Mouse (Mus musculus): ENCODE measurements around the gene B4galt7. TPM values are rescaled to one million over a fixed set of nuclear protein-coding genes. Genes with fewer than 3 reads are reported as not detected.
"Not testable (repeated sequence)": the region's sequence is repeated elsewhere in the genome, so short reads cannot be mapped to it uniquely, and the experiment has no call there.

Gene B4galt7
- polyA plus RNA-seq, 1 experiment from 2014 or later, result 22.0 TPM

- Histone ChIP-seq H3K4me2 (ENCODE audit: low read depth) (peak overlapping the region; percentile 96), H3K4me3 (ENCODE audit: low read depth, low read length) (peak overlapping the region; percentile 96), H3K9me3 (ENCODE audit: control insufficient read depth, low read length) (no peaks in the 10 kb centered on the region), H3K36me3 (ENCODE audit: control insufficient read depth, insufficient read depth, low read length) (peaks cover 2% of the 10 kb centered on the region; the same call in 1 of the 2 replicates), H3K4me1 (ENCODE audit: control insufficient read depth, insufficient read depth, low read length) (peaks cover 11% of the 10 kb centered on the region), H3K27me3 (ENCODE audit: control insufficient read depth, insufficient read depth, low read length) (no peaks in the 10 kb centered on the region), H3K27ac (ENCODE audit: low read depth, low read length) (peak overlapping the region; percentile 88), H3K9ac (ENCODE audit: low read length) (peak overlapping the region; percentile 97)
- 0% methylated on average over 40 of the region's 47 CpGs for WGBS
- peak; percentile 41 for DNase-seq (ENCODE audit: low spot score)
- ATAC-seq (ENCODE audit: insufficient read depth, low FRiP score, low TSS enrichment), result peak; percentile 74
Observed at GRCm38 (mm10) chr13:55570286-55570973, 29.3 kb upstream of the B4galt7 start.

- DNase-seq (ENCODE audit: low spot score) (peak; percentile 94), ATAC-seq (ENCODE audit: insufficient read depth, low FRiP score, low TSS enrichment) (peak; percentile 86)
- Histone ChIP-seq H3K4me2 (ENCODE audit: low read depth) (peak within 1 kb of the TSS; percentile 96), H3K27me3 (ENCODE audit: control insufficient read depth, insufficient read depth, low read length) (no peaks in the 10 kb centered on the region), H3K9me3 (ENCODE audit: control insufficient read depth, low read length) (no peaks in the 10 kb centered on the region), H3K4me1 (ENCODE audit: control insufficient read depth, insufficient read depth, low read length) (peaks cover 11% of the 10 kb centered on the region), H3K27ac (ENCODE audit: low read depth, low read length) (peak within 1 kb of the TSS; percentile 88), H3K4me3 (ENCODE audit: low read depth, low read length) (peak within 1 kb of the TSS; percentile 96), H3K9ac (ENCODE audit: low read length) (peak within 1 kb of the TSS; percentile 97), H3K36me3 (ENCODE audit: control insufficient read depth, insufficient read depth, low read length) (peaks cover 2% of the 10 kb centered on the region; the same call in 1 of the 2 replicates)
- 3% methylated on average over 32 of the region's 47 CpGs for WGBS
Observed at GRCm38 (mm10) chr13:55571027-55571751, 28.5 kb upstream of the B4galt7 start, which contains the start of gene Fam193b. TSS of gene Fam193b (minus strand) at chr13:55571120.

DNA sequence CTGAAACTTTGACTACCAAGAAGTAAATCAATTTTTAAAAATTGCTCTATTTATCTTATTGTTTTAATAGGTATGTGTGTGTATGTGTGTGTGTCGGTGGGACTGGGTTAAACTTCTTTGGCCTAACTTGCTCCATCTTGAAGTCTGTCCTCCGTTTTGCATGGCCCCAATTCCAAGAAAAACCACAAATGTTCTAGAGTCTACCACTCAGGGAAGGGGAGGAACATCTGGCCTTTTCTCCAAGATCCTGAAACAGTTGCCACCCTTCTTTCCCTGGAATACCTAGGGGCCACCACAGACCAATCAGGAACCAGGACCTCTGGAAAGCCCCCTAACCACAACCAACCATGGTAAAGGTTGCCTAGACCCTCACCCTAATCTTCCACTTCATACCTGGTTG is 27.7 kb upstream of the B4galt7 start:
- Histone ChIP-seq H3K27ac (ENCODE audit: low read depth, low read length) (no peak overlapping the region), H3K9ac (ENCODE audit: low read length) (no peak overlapping the region), H3K36me3 (ENCODE audit: control insufficient read depth, insufficient read depth, low read length) (no peaks in the 10 kb centered on the region), H3K27me3 (ENCODE audit: control insufficient read depth, insufficient read depth, low read length) (no peaks in the 10 kb centered on the region), H3K9me3 (ENCODE audit: control insufficient read depth, low read length) (no peaks in the 10 kb centered on the region), H3K4me3 (ENCODE audit: low read depth, low read length) (no peak overlapping the region), H3K4me2 (ENCODE audit: low read depth) (no peak overlapping the region), H3K4me1 (ENCODE audit: control insufficient read depth, insufficient read depth, low read length) (peaks cover 11% of the 10 kb centered on the region)
- 82% methylated on average over 2 of the region's 2 CpGs for WGBS
- no peak for DNase-seq (ENCODE audit: low spot score)
- ATAC-seq (ENCODE audit: insufficient read depth, low FRiP score, low TSS enrichment), result no peak

GRCm38 (mm10) chr13:55573432-55573831 is 26.3 kb upstream of the B4galt7 start, which contains the start of gene Tmed9:
TSS of gene Tmed9 (plus strand) at chr13:55573732.
- 95% methylated on average over 2 of the region's 2 CpGs for WGBS
- H3K4me1 ChIP-seq (ENCODE audit: control insufficient read depth, insufficient read depth, low read length), result peaks cover 10% of the 10 kb centered on the region
- H3K4me2 ChIP-seq (ENCODE audit: low read depth), result no peak within 1 kb of the TSS
- H3K9ac ChIP-seq (ENCODE audit: low read length), result no peak within 1 kb of the TSS
- H3K27ac ChIP-seq (ENCODE audit: low read depth, low read length), result no peak within 1 kb of the TSS
- no peak within 1 kb of the TSS for H3K4me3 ChIP-seq (ENCODE audit: low read depth, low read length)
- H3K36me3 ChIP-seq (ENCODE audit: control insufficient read depth, insufficient read depth, low read length), result no peaks in the 10 kb centered on the region
- H3K27me3 ChIP-seq (ENCODE audit: control insufficient read depth, insufficient read depth, low read length), result no peaks in the 10 kb centered on the region
- ATAC-seq (ENCODE audit: insufficient read depth, low FRiP score, low TSS enrichment) (no peak), DNase-seq (ENCODE audit: low spot score) (no peak)
- H3K9me3 ChIP-seq (ENCODE audit: control insufficient read depth, low read length), result no peaks in the 10 kb centered on the region; the same call in 1 of the 2 replicates

GRCm38 (mm10) chr13:55574321-55574720 is 25.4 kb upstream of the B4galt7 start:
- WGBS, result 80% methylated on average over 5 of the region's 5 CpGs
- DNase-seq (ENCODE audit: low spot score), result no peak

GRCm38 (mm10) chr13:55575932-55576331 is 23.8 kb upstream of the B4galt7 start:
- DNase-seq (ENCODE audit: low spot score), result no peak
- Histone ChIP-seq H3K4me2 (ENCODE audit: low read depth) (no peak overlapping the region), H3K36me3 (ENCODE audit: control insufficient read depth, insufficient read depth, low read length) (no peaks in the 10 kb centered on the region), H3K4me1 (ENCODE audit: control insufficient read depth, insufficient read depth, low read length) (no peaks in the 10 kb centered on the region), H3K9me3 (ENCODE audit: control insufficient read depth, low read length) (no peaks in the 10 kb centered on the region; the same call in 1 of the 2 replicates), H3K4me3 (ENCODE audit: low read depth, low read length) (no peak overlapping the region), H3K27ac (ENCODE audit: low read depth, low read length) (no peak overlapping the region), H3K9ac (ENCODE audit: low read length) (no peak overlapping the region), H3K27me3 (ENCODE audit: control insufficient read depth, insufficient read depth, low read length) (no peaks in the 10 kb centered on the region)
- 63% methylated on average over 5 of the region's 5 CpGs for WGBS
- ATAC-seq (ENCODE audit: insufficient read depth, low FRiP score, low TSS enrichment), result no peak

More at GRCm38 (mm10) chr13:55574321-55574720, 25.4 kb upstream of the B4galt7 start:
- Histone ChIP-seq H3K27ac (ENCODE audit: low read depth, low read length) (no peak overlapping the region), H3K4me2 (ENCODE audit: low read depth) (no peak overlapping the region), H3K36me3 (ENCODE audit: control insufficient read depth, insufficient read depth, low read length) (no peaks in the 10 kb centered on the region), H3K27me3 (ENCODE audit: control insufficient read depth, insufficient read depth, low read length) (no peaks in the 10 kb centered on the region), H3K9me3 (ENCODE audit: control insufficient read depth, low read length) (no peaks in the 10 kb centered on the region; the same call in 1 of the 2 replicates), H3K4me1 (ENCODE audit: control insufficient read depth, insufficient read depth, low read length) (peaks cover 5% of the 10 kb centered on the region), H3K9ac (ENCODE audit: low read length) (no peak overlapping the region), H3K4me3 (ENCODE audit: low read depth, low read length) (no peak overlapping the region)
- no peak for ATAC-seq (ENCODE audit: insufficient read depth, low FRiP score, low TSS enrichment)

DNA sequence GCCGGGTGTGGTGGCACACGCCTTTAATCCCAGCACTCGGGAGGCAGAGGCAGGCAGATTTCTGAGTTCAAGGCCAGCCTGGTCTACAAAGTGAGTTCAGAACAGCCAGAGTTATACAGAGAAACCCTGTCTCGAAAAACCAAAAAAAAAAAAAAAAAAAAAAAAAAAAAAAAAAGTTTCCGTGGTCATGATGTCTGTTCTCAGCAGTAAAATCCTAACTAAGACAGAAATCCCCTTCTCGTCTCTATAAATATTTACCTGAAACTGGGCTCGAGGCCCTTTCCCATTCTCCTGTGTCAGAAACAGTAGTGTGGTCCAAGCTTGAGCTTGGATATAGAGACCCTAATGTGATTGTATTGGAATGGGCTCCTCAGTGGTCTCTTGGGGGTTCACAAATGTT is 22.8 kb upstream of the B4galt7 start:
- H3K4me3 ChIP-seq (ENCODE audit: low read depth, low read length); H3K4me1 ChIP-seq (ENCODE audit: control insufficient read depth, insufficient read depth, low read length); H3K9ac ChIP-seq (ENCODE audit: low read length); DNase-seq (ENCODE audit: low spot score); H3K27ac ChIP-seq (ENCODE audit: low read depth, low read length); H3K36me3 ChIP-seq (ENCODE audit: control insufficient read depth, insufficient read depth, low read length); H3K27me3 ChIP-seq (ENCODE audit: control insufficient read depth, insufficient read depth, low read length); H3K4me2 ChIP-seq (ENCODE audit: low read depth); ATAC-seq (ENCODE audit: insufficient read depth, low FRiP score, low TSS enrichment); H3K9me3 ChIP-seq (ENCODE audit: control insufficient read depth, low read length): not testable (repeated sequence)
- 86% methylated on average over 7 of the region's 7 CpGs for WGBS

DNA sequence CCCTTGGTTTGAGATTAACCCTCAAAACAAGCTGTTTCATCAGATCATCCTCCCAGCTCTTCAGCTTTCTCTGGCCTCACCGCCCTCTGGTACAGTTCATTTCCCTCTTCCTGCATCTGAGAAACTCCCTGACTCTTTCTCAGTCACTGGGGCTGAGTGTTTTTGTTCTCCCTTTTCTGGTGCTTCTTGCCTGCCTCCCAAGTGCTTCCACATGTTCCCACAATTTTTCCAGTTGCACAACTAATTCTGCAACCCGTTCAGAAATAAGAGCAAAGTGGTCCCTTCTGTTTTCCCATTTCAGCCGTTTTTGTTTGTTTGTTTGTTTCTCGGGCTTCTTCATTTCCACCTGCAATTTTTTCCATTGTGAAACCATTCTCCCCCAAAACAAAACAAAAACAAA is 21.6 kb upstream of the B4galt7 start:
- H3K9ac ChIP-seq (ENCODE audit: low read length), result no peak overlapping the region
- H3K4me3 ChIP-seq (ENCODE audit: low read depth, low read length), result no peak overlapping the region
- H3K27me3 ChIP-seq (ENCODE audit: control insufficient read depth, insufficient read depth, low read length), result no peaks in the 10 kb centered on the region
- WGBS, result 78% methylated on average over 4 of the region's 4 CpGs
- no peaks in the 10 kb centered on the region for H3K4me1 ChIP-seq (ENCODE audit: control insufficient read depth, insufficient read depth, low read length)
- no peak for ATAC-seq (ENCODE audit: insufficient read depth, low FRiP score, low TSS enrichment)
- H3K9me3 ChIP-seq (ENCODE audit: control insufficient read depth, low read length), result no peaks in the 10 kb centered on the region; the same call in 1 of the 2 replicates
- no peak overlapping the region for H3K4me2 ChIP-seq (ENCODE audit: low read depth)
- DNase-seq (ENCODE audit: low spot score), result no peak
- H3K27ac ChIP-seq (ENCODE audit: low read depth, low read length), result no peak overlapping the region
- no peaks in the 10 kb centered on the region for H3K36me3 ChIP-seq (ENCODE audit: control insufficient read depth, insufficient read depth, low read length)

All from neural tube, embryonic 11.5 days (tissue).